Mouse (Mus musculus): Measurements from ENCODE around the gene Gm13276. TPM values are rescaled to one million over a fixed set of nuclear protein-coding genes. Genes with fewer than 3 reads are reported as not detected.

Gm13276 gene
- polyA plus RNA-seq, 1 experiment from 2014 or later = not detected

Other genes with a start within 250 kb of the Gm13276 start
- not detected in 2 replicates for gene Ifna15, start 227.5 kb upstream of the Gm13276 start, polyA plus RNA-seq (2015; fragmentation: Nextera tagmentation; extraction: Ambion mirVana)
- not detected in 2 replicates for gene Ifna14, start 213.9 kb upstream of the Gm13276 start, polyA plus RNA-seq (2015; fragmentation: Nextera tagmentation; extraction: Ambion mirVana)
- gene Ifna9, start 193.3 kb upstream of the Gm13276 start, polyA plus RNA-seq (2015; fragmentation: Nextera tagmentation; extraction: Ambion mirVana) = not detected in 2 replicates
- gene Ifna12, start 182.3 kb upstream of the Gm13276 start, polyA plus RNA-seq (2015; fragmentation: Nextera tagmentation; extraction: Ambion mirVana) = not detected in 2 replicates
- gene C87499, start 151.3 kb upstream of the Gm13276 start, polyA plus RNA-seq (2015; fragmentation: Nextera tagmentation; extraction: Ambion mirVana) = not detected in 2 replicates
- not detected in 2 replicates for gene Ifna13, start 141.2 kb upstream of the Gm13276 start, polyA plus RNA-seq (2015; fragmentation: Nextera tagmentation; extraction: Ambion mirVana)
- not detected in 2 replicates for gene Ifna16, start 108.8 kb upstream of the Gm13276 start, polyA plus RNA-seq (2015; fragmentation: Nextera tagmentation; extraction: Ambion mirVana)
- not detected in 2 replicates for gene Ifna2, start 101.8 kb upstream of the Gm13276 start, polyA plus RNA-seq (2015; fragmentation: Nextera tagmentation; extraction: Ambion mirVana)
- gene Ifnab, start 94.3 kb upstream of the Gm13276 start, polyA plus RNA-seq (2015; fragmentation: Nextera tagmentation; extraction: Ambion mirVana) = not detected in 2 replicates
- gene Gm26566, start 63.9 kb upstream of the Gm13276 start, polyA plus RNA-seq (2015; fragmentation: Nextera tagmentation; extraction: Ambion mirVana) = 0.43 and 0.80 TPM in 2 replicates
- gene Klhl9, start 63.2 kb upstream of the Gm13276 start, polyA plus RNA-seq (2015; fragmentation: Nextera tagmentation; extraction: Ambion mirVana) = 46.9 and 55.5 TPM in 2 replicates
- gene Gm13271, start 30.8 kb upstream of the Gm13276 start, polyA plus RNA-seq (2015; fragmentation: Nextera tagmentation; extraction: Ambion mirVana) = not detected in 2 replicates
- 0.28 TPM in 1 of 2 replicates, not detected in the other for gene Gm13283, start 25.6 kb upstream of the Gm13276 start, polyA plus RNA-seq (2015; fragmentation: Nextera tagmentation; extraction: Ambion mirVana)
- gene Gm13290, start 11.9 kb upstream of the Gm13276 start, polyA plus RNA-seq (2015; fragmentation: Nextera tagmentation; extraction: Ambion mirVana) = 0.35 TPM in 1 of 2 replicates, not detected in the other
- not detected in 2 replicates for gene Gm13289, start 8.8 kb upstream of the Gm13276 start, polyA plus RNA-seq (2015; fragmentation: Nextera tagmentation; extraction: Ambion mirVana)
- not detected in 2 replicates for gene Gm13272, start 5.9 kb upstream of the Gm13276 start, polyA plus RNA-seq (2015; fragmentation: Nextera tagmentation; extraction: Ambion mirVana)
- gene Ifnz, start 3.6 kb upstream of the Gm13276 start, polyA plus RNA-seq (2015; fragmentation: Nextera tagmentation; extraction: Ambion mirVana) = not detected in 2 replicates
- gene Gm13277, start 2.9 kb downstream of the Gm13276 start, polyA plus RNA-seq (2015; fragmentation: Nextera tagmentation; extraction: Ambion mirVana) = not detected in 2 replicates
- not detected in 2 replicates for gene Gm13278, start 5.8 kb downstream of the Gm13276 start, polyA plus RNA-seq (2015; fragmentation: Nextera tagmentation; extraction: Ambion mirVana)
- gene Gm13275, start 8.8 kb downstream of the Gm13276 start, polyA plus RNA-seq (2015; fragmentation: Nextera tagmentation; extraction: Ambion mirVana) = not detected in 2 replicates
- gene Gm13279, start 11.7 kb downstream of the Gm13276 start, polyA plus RNA-seq (2015; fragmentation: Nextera tagmentation; extraction: Ambion mirVana) = not detected in 2 replicates
- gene Gm13285, start 14.0 kb downstream of the Gm13276 start, polyA plus RNA-seq (2015; fragmentation: Nextera tagmentation; extraction: Ambion mirVana) = 0.70 and 1.2 TPM in 2 replicates
- gene Gm13287, start 17.5 kb downstream of the Gm13276 start, polyA plus RNA-seq (2015; fragmentation: Nextera tagmentation; extraction: Ambion mirVana) = not detected in 2 replicates
- gene Gm13288, start 19.8 kb downstream of the Gm13276 start, polyA plus RNA-seq (2015; fragmentation: Nextera tagmentation; extraction: Ambion mirVana) = not detected in 2 replicates
- not detected in 2 replicates for gene Ifna7, start 30.5 kb downstream of the Gm13276 start, polyA plus RNA-seq (2015; fragmentation: Nextera tagmentation; extraction: Ambion mirVana)
- gene Ifna11, start 34.2 kb downstream of the Gm13276 start, polyA plus RNA-seq (2015; fragmentation: Nextera tagmentation; extraction: Ambion mirVana) = not detected in 2 replicates
- gene Ifna6, start 41.7 kb downstream of the Gm13276 start, polyA plus RNA-seq (2015; fragmentation: Nextera tagmentation; extraction: Ambion mirVana) = not detected in 2 replicates
- not detected in 2 replicates for gene Ifna5, start 49.8 kb downstream of the Gm13276 start, polyA plus RNA-seq (2015; fragmentation: Nextera tagmentation; extraction: Ambion mirVana)
- gene Ifna4, start 56.2 kb downstream of the Gm13276 start, polyA plus RNA-seq (2015; fragmentation: Nextera tagmentation; extraction: Ambion mirVana) = not detected in 2 replicates
- gene Ifna1, start 64.4 kb downstream of the Gm13276 start, polyA plus RNA-seq (2015; fragmentation: Nextera tagmentation; extraction: Ambion mirVana) = not detected in 2 replicates
- not detected in 2 replicates for gene Ifne, start 94.5 kb downstream of the Gm13276 start, polyA plus RNA-seq (2015; fragmentation: Nextera tagmentation; extraction: Ambion mirVana)

Data from adrenal gland, postnatal 0 days (tissue).